Comparison of ENCODE assay signal across 7 mouse cellular contexts in the genomic region with DNA sequence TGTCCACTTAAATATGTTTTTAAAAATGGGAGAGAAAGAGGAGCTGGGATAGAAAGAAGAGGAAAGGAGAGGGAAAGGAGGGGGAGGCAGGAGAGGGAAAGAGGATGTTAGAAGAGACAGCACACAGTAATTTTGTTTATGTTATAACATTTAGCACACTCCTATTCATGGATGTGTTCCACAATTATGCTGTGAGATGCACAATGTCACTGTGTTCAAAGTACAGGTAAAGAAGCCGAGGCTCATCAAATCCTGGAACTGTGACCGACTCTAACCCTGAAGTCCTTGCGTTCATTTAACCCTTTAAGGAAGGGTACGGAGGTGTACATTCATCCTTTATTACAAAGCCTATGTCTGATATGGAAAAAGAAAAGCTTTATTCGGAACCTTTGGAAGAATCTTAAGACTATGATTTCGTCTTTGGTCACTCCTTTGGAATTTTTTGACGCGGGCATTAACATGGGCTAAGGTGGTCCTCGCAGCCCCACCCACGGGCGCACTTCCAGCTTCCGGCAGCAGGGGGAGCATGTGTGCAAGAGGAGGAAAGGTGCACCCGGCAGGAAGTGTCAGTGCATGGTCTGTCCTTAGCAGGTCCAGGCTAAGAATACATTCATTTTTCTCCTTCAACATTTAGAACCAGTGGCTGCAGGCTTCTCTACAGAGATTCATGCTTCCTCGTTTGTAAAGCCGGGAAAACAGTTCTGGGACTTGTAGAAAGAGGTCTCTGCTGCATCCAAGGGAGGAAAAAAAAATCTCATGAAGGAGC.
A peak's percentile ranks its signal among the peaks of the same experiment; 100 is the strongest.
DNase-seq lines count a peak whose midpoint lies in the region; ATAC-seq and TF ChIP-seq lines count a peak whose summit lies in the region.

No protein-coding gene starts in this region.

- H3K27me3 ChIP-seq in intestine, postnatal 0 days (replicated peaks; ENCODE audit: control insufficient read depth, insufficient read depth, low read length), result no peaks in the 10 kb centered on the region
- no peaks in the 10 kb centered on the region for H3K27me3 ChIP-seq in limb, embryonic 10.5 days (ENCODE audit: low read depth, poor library complexity, severe bottlenecking)
- H3K27me3 ChIP-seq in midbrain, embryonic 12.5 days, result 0 out of 2 replicates have a peak, but pooled peaks cover 8% of the 10 kb centered on the region
- H3K27me3 ChIP-seq in small intestine, adult 2 months (ENCODE audit: control insufficient read depth, insufficient read depth, low read length), result no peaks in the 10 kb centered on the region

- no peaks in the 10 kb centered on the region for H3K9me3 ChIP-seq in intestine, postnatal 0 days (ENCODE audit: control insufficient read depth)
- no peaks in the 10 kb centered on the region for H3K9me3 ChIP-seq in limb, embryonic 10.5 days (replicated peaks)
- no peaks in the 10 kb centered on the region for H3K9me3 ChIP-seq in midbrain, embryonic 12.5 days

- peak overlapping the region; percentile 89 for H3K27ac ChIP-seq in intestine, postnatal 0 days (ENCODE audit: low read depth, low read length)
- peak overlapping the region; percentile 78 for H3K27ac ChIP-seq in limb, embryonic 10.5 days
- no peak overlapping the region for H3K27ac ChIP-seq in midbrain, embryonic 12.5 days (replicated peaks)
- H3K27ac ChIP-seq in small intestine, adult 2 months (ENCODE audit: insufficient read depth, low read depth, low read length), result peak overlapping the region; percentile 79

- H3K4me1 ChIP-seq in intestine, postnatal 0 days (replicated peaks; ENCODE audit: control insufficient read depth, insufficient read depth, low read length), result peaks cover under 1% of the 10 kb centered on the region; the same call in 1 of the 2 replicates
- peaks cover 35% of the 10 kb centered on the region for H3K4me1 ChIP-seq in limb, embryonic 10.5 days
- H3K4me1 ChIP-seq in midbrain, embryonic 12.5 days, result peaks cover 17% of the 10 kb centered on the region
- peaks cover 20% of the 10 kb centered on the region for H3K4me1 ChIP-seq in small intestine, adult 2 months (ENCODE audit: control insufficient read depth, insufficient read depth, insufficient read length, low read length)

- ATAC-seq in intestine, postnatal 0 days, result peak; percentile 57
- peak; percentile 64 for ATAC-seq in midbrain, embryonic 12.5 days (ENCODE audit: low FRiP score, low read depth)

- DNase-seq in adrenal gland, adult 2 months, result peak; percentile 86
- DNase-seq in embryo, embryonic 11.5 days (ENCODE audit: low read depth, low spot score), result peak; percentile 73
- DNase-seq in gastrocnemius, postnatal 4 days (ENCODE audit: low spot score in 2 of 2), result peak; percentile 86
- peak; percentile 96 for DNase-seq in limb, embryonic 10.5 days (ENCODE audit: low spot score)

- H3K4me3 ChIP-seq in intestine, postnatal 0 days (ENCODE audit: low read depth, low read length), result peak overlapping the region; percentile 23
- peak overlapping the region; percentile 38 for H3K4me3 ChIP-seq in limb, embryonic 10.5 days
- peak overlapping the region; percentile 34 for H3K4me3 ChIP-seq in midbrain, embryonic 12.5 days
- peak overlapping the region; percentile 40; the same call in 1 of the 2 replicates for H3K4me3 ChIP-seq in small intestine, adult 2 months (ENCODE audit: low read depth, low read length)

- no peak for TF ChIP-seq POLR2A in small intestine, adult 2 months (IDR thresholded peaks at IDR 0.05; ENCODE audit: low read depth, low read length)

- TF ChIP-seq CTCF in intestine, postnatal 0 days (IDR thresholded peaks at IDR 0.05; ENCODE audit: low read depth), result peak; percentile 97
- peak; percentile 99 for TF ChIP-seq CTCF in small intestine, adult 2 months (IDR thresholded peaks at IDR 0.05; ENCODE audit: extremely low read depth, insufficient read length, insufficient replicate concordance, low read depth, low read length)

- H3K9ac ChIP-seq in intestine, postnatal 0 days (ENCODE audit: low read depth, low read length), result no peak overlapping the region
- no peak overlapping the region for H3K9ac ChIP-seq in midbrain, embryonic 12.5 days (replicated peaks)

- H3K36me3 ChIP-seq in intestine, postnatal 0 days (ENCODE audit: control insufficient read depth, insufficient read depth), result no peaks in the 10 kb centered on the region
- no peaks in the 10 kb centered on the region for H3K36me3 ChIP-seq in limb, embryonic 10.5 days
- H3K36me3 ChIP-seq in midbrain, embryonic 12.5 days, result no peaks in the 10 kb centered on the region
- no peaks in the 10 kb centered on the region for H3K36me3 ChIP-seq in small intestine, adult 2 months (ENCODE audit: control insufficient read depth, insufficient read depth, low read length)

- 2% methylated on average over 15 of the region's 15 CpGs for WGBS in intestine, postnatal 0 days
- 3% methylated on average over 15 of the region's 15 CpGs for WGBS in limb, embryonic 10.5 days
- 3% methylated on average over 15 of the region's 15 CpGs for WGBS in midbrain, embryonic 12.5 days
- WGBS in small intestine, adult 2 months, result under 1% methylated on average over 15 of the region's 15 CpGs

- H3K4me2 ChIP-seq in intestine, postnatal 0 days (replicated peaks; ENCODE audit: low read depth), result peak overlapping the region; percentile 64
- peak overlapping the region; percentile 53 for H3K4me2 ChIP-seq in midbrain, embryonic 12.5 days (replicated peaks)
